Mouse (Mus musculus) forebrain, embryonic 10.5 days (tissue): ENCODE measurements around the gene Ccdc86. TPM values are rescaled to one million over a fixed set of nuclear protein-coding genes. Genes with fewer than 3 reads are reported as not detected.

Experiments used
- DNase-seq: peaks from one replicate; pipeline ENCODE4 v3.0.0-alpha.2; 2017; ENCODE audit warnings: low spot score; ENCODE audit errors: extremely low spot score
- H3K27ac ChIP-seq: fragments of 300-500 bp; sonication (generic); 2 replicates; pipeline ENCODE4 v1.5.1; 2016; ENCODE audit warnings: mild to moderate bottlenecking
- H3K27me3 ChIP-seq: fragments of 300-500 bp; sonication (generic); 2 replicates; pipeline ENCODE4 v1.6.1; 2016; ENCODE audit warnings: mild to moderate bottlenecking; ENCODE audit not compliant: poor library complexity, severe bottlenecking
- H3K36me3 ChIP-seq: fragments of 300-500 bp; sonication (generic); replicated peaks from 2 replicates; pipeline ENCODE4 v1.6.1; 2016; ENCODE audit warnings: mild to moderate bottlenecking, moderate library complexity
- H3K4me1 ChIP-seq: fragments of 300-500 bp; sonication (generic); 2 replicates; pipeline ENCODE4 v1.6.1; 2016
- H3K4me3 ChIP-seq: fragments of 300-500 bp; sonication (generic); 2 replicates; pipeline ENCODE4 v1.5.1; 2016; ENCODE audit warnings: mild to moderate bottlenecking, moderate library complexity
- H3K9me3 ChIP-seq: fragments of 300-500 bp; sonication (generic); 2 replicates; pipeline ENCODE4 v1.6.1; 2016; ENCODE audit warnings: mild to moderate bottlenecking, moderate library complexity
- WGBS: fragments of 180-500 bp; shearing (Covaris S2); methylation state at CpG from one replicate; pipeline ENCODE4 v1.1.7; 2016; 5-methylcytosine and 5-hydroxymethylcytosine counted together
- polyA plus RNA-seq: library from polyadenylated mRNA; unstranded; fragments of >200 nt; fragmentation: Nextera tagmentation; extraction: Ambion mirVana; gene quantifications from 2 replicates; pipeline ENCODE4 v1.2.1, GENCODE M21; 2016

Gene Ccdc86
- polyA plus RNA-seq, 1 experiment from 2014 or later: 45.0 TPM

DNA sequence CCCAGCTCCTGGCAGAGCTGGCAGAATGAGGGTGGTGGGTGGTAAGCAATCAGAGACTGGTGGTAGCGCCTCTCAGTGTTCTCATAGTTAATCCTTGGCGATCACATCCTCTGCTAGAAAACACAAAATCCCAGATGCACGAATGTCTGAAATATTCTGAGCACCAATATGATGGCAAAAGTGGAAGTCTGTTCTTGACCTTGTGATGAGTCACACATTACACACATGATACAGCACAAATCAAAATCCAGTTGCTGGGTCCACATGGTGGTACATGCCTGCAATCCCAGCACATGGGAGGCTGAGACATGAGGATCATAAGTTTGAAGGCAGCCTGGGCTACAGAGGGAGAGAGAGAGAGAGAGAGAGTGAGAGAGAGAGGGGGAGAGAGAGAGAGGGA, 28.0 kb downstream of the Ccdc86 start:
- no peak overlapping the region for H3K27ac ChIP-seq
- H3K36me3 ChIP-seq: no peaks in the 10 kb centered on the region
- DNase-seq: no peak
- WGBS: 78% methylated on average over 3 of the region's 3 CpGs
- peaks cover 12% of the 10 kb centered on the region for H3K4me1 ChIP-seq
- H3K9me3 ChIP-seq: no peaks in the 10 kb centered on the region
- no peaks in the 10 kb centered on the region for H3K27me3 ChIP-seq
- no peak overlapping the region for H3K4me3 ChIP-seq

DNA sequence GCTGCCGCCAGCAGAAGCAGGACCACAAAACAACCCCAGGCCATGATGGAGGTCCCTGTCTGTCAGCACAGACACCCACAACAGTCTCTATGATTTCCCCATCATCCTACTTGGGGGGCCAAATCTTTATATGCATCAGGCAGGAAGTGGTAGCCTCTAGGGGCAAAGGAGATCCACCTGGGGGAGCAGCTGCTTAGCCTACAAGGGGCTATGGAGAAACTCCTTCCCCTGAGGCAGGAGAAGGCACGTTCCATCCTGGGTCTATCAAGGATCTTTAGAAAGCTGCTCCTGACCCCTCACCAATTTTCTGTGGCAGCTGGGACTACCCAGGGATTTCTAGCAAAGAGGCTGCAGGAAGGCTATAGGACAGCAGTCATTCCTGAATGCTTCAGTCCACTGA, 28.5 kb downstream of the Ccdc86 start, which contains the start of gene Zp1:
Gene Zp1, minus strand, starts transcription at position 101 of the 400 bp plus-strand sequence.
- WGBS: 65% methylated on average over 2 of the region's 2 CpGs
- Histone ChIP-seq H3K27me3 (no peaks in the 10 kb centered on the region), H3K4me1 (peaks cover 6% of the 10 kb centered on the region), H3K9me3 (no peaks in the 10 kb centered on the region), H3K4me3 (no peak within 1 kb of the TSS), H3K36me3 (no peaks in the 10 kb centered on the region), H3K27ac (no peak within 1 kb of the TSS)
- DNase-seq: no peak

DNA sequence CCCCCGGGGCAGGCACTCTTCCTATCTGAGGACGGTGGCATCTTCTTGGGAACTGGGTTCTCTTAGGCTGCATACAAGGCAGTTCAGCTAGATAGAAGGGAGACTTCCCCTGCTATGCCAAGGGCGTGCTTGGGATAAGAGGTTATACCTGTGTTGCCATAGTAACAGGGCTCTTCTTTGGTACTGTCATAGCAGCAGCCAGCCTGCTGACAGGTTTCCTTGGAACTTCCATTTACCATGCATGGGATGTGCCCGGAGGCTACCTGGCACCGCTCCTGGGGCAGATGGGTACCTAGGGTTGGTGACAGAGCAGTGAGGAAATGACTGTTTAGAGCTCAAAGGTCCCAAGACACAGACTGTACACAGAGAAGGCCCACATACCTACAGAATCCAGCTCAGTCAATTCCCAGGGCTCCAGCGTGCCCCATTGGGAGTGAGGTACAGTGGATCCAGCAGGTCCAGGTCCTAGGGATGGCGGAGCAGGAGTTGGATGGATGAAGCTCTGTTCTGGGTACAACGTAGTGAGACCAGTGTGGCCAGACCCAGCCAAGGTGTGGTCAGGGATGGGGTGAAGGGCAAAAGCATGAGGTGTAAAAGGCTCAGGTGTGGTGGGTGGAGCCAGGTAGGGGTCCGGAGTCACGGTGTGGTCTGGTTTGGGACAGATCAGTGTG, 30.6 kb downstream of the Ccdc86 start:
- Histone ChIP-seq H3K4me1 (no peaks in the 10 kb centered on the region), H3K36me3 (no peaks in the 10 kb centered on the region), H3K27ac (no peak overlapping the region), H3K9me3 (no peaks in the 10 kb centered on the region), H3K27me3 (no peaks in the 10 kb centered on the region), H3K4me3 (no peak overlapping the region)
- no peak for DNase-seq
- 92% methylated on average over 10 of the region's 10 CpGs for WGBS

DNA sequence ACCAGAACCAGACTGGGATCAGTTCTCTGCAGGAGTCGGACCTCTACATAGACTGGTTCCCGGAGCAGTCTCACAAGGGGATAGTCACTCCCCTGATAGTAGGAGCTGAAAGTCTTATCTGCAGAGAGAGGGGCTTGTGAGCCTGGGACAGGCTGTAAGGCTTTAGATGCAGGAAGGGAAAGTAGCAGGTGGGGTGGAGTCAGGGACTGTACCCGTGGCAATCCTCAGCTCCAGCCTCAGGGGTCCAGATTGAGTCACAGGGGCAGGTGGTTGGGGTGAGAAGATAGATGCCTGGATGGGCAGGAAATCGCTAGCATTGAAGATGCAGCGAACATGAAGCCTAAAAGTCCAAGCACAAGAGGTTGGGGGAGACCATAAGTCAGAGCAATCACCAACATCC, 32.6 kb downstream of the Ccdc86 start:
- Histone ChIP-seq H3K27me3 (no peaks in the 10 kb centered on the region), H3K36me3 (no peaks in the 10 kb centered on the region), H3K27ac (no peak overlapping the region), H3K9me3 (no peaks in the 10 kb centered on the region), H3K4me1 (no peaks in the 10 kb centered on the region), H3K4me3 (no peak overlapping the region)
- 73% methylated on average over 5 of the region's 5 CpGs for WGBS
- DNase-seq: no peak

DNA sequence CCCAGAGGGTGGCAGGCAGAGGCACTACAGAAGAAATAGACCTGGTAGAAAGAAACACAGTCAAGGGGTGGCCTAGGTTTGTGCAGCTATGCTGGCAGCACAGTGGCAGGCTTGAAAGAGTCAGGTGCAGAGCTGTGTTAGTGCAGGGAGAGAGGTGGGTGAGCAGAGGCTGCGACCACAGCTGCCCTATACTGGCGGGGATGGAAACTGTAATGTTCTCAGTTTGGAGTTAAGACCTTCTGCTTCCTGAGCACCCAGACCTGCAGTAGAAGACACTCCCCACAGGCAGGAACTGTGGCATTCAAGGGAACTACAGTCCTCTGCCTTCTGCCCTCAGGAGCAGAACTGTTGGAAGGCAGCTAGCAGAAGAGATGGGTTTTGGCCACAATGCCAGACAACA, 34.2 kb downstream of the Ccdc86 start:
- H3K4me1 ChIP-seq: no peaks in the 10 kb centered on the region
- H3K36me3 ChIP-seq: no peaks in the 10 kb centered on the region
- H3K9me3 ChIP-seq: no peaks in the 10 kb centered on the region
- 80% methylated on average over 2 of the region's 2 CpGs for WGBS
- H3K27ac ChIP-seq: no peak overlapping the region
- no peaks in the 10 kb centered on the region for H3K27me3 ChIP-seq
- H3K4me3 ChIP-seq: no peak overlapping the region
- no peak for DNase-seq

DNA sequence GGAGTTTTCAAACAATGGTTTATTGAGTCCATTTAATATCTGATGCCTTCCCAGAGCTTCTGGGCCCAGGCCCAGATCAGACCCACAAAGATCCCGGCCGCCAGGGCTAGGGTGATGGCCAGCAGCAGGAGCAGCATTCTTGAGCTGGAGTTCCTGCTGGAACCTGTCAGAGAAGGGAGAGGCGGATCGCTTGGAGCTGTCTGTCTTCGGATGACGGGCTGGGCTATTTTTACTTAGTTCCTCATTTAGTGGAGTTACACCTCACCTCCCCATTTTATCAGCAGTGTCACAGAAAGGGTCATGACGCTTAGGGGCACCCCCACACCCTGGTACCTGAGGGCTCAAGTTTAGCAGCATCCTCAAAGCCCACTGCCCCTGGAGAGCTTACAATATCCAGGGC, 34.8 kb downstream of the Ccdc86 start:
- Histone ChIP-seq H3K27ac (no peak overlapping the region), H3K36me3 (peaks cover under 1% of the 10 kb centered on the region; the same call in 1 of the 2 replicates), H3K27me3 (no peaks in the 10 kb centered on the region), H3K4me1 (no peaks in the 10 kb centered on the region), H3K4me3 (no peak overlapping the region), H3K9me3 (no peaks in the 10 kb centered on the region)
- DNase-seq: no peak
- WGBS: 81% methylated on average over 7 of the region's 7 CpGs

DNA sequence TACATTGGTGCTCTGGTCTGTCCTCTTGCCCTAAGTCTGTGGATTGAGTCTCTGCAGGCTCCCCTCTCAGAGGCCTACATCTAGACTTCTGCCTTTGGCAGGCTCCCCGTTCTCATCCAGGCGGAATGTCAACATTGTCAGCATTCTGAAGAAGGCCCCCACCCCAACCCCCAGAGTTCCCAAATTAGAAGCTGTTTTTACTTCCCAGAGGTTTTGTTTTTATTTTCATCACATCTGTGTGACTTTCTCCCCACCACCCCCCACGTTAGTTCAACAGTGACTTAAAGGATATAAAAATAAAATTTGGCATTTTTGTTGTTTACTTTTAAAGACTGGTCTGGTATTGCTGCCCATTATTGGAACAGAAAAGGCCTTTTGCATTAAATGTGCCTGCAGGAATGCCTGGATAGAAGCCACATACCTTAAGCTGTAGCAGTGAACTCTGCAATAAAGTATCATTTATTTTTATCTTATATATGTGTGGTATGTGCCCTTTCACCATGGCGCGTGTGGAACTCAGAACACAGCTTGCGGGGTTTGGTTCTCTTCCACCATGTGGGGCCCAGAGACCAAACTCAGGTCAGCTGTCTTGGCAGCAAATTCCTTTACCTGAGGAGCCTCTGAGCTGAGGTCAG, 39.9 kb downstream of the Ccdc86 start:
- 90% methylated on average over 6 of the region's 6 CpGs for WGBS
- H3K36me3 ChIP-seq: peaks cover 50% of the 10 kb centered on the region

DNA sequence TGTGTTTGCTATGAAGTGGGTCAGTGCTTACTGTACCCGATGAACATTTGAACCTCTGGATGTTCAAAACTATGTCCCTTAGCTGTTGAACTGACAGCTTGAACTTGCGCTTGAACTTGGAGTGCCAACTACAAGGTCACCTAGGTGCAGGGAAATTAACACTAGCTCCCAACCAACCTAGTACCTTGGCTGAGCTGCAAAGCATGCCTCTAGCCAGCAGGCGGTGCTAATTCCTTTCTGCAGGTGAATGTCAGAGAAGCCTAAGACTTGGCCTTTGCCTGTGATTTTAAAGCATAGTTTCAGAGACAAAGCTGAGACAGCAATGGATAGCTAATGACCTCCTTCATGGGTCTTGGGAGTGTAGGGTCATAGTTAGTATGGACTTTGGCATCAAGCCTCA, 41.2 kb downstream of the Ccdc86 start:
- DNase-seq: peak; percentile 50
- 61% methylated on average over 3 of the region's 3 CpGs for WGBS

More for the DNA sequence above, 39.9 kb downstream of the Ccdc86 start:
- no peak overlapping the region for H3K4me3 ChIP-seq
- H3K27me3 ChIP-seq: no peaks in the 10 kb centered on the region
- no peak overlapping the region for H3K27ac ChIP-seq
- H3K4me1 ChIP-seq: no peaks in the 10 kb centered on the region
- no peaks in the 10 kb centered on the region for H3K9me3 ChIP-seq
- no peak for DNase-seq

DNA sequence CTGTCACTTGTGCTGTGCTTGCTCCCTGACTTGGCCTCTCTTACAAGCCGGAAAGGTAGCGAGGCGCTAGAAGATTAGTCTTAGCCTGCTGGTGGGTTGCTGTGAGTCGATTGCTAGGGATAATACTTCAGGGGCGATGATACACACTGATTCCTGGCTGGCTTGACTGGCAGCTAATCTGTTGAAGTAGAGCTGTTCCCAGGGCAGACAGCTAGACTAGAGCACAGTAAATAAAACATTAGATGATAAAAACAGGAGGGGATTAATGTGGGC, 43.4 kb downstream of the Ccdc86 start:
- no peak overlapping the region for H3K4me3 ChIP-seq
- H3K27me3 ChIP-seq: no peaks in the 10 kb centered on the region
- H3K27ac ChIP-seq: no peak overlapping the region
- DNase-seq: no peak
- WGBS: 90% methylated on average over 5 of the region's 5 CpGs
- H3K4me1 ChIP-seq: no peaks in the 10 kb centered on the region
- H3K36me3 ChIP-seq: peaks cover 86% of the 10 kb centered on the region
- H3K9me3 ChIP-seq: no peaks in the 10 kb centered on the region

More for the DNA sequence above, 41.2 kb downstream of the Ccdc86 start:
- Histone ChIP-seq H3K9me3 (no peaks in the 10 kb centered on the region), H3K27me3 (no peaks in the 10 kb centered on the region), H3K36me3 (peaks cover 63% of the 10 kb centered on the region), H3K27ac (no peak overlapping the region), H3K4me3 (no peak overlapping the region), H3K4me1 (no peaks in the 10 kb centered on the region)

DNA sequence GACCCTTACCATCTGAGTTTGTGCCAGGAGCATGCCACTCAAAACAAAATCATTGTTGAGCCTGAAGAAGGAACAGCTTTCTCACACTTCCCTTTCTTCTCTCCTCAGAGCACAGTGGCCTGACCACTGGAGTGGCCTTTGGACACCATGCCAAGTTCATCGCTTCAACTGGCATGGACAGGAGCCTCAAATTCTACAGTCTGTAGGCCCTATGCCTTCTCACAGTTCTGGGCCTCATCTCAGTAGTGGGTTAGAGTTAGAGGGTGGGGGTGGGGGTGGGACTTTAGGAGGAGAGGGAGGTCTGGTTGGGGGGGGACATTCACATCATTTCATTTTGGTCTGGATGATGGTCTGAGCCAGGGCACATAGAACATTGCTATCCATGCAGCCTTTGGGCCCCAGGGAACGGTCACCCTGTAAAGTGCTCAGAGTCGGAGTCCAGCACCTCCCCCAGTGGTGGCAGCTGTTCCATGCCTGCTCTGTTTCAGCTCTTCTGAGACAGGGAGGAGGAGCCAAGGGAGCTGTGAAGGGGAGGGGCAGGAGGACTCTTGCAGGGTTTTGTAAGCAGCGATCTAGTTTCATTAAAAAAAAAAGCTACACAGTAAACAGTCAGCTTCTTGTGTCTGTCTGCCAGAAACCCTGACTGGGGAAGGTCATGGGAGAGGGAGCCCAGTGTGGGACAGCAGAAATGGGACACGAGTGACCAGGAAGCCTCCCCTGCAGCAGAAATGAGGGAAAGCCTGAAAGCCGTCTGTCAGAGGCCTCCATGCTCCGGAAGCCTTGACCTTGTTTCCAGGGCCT, 43.9 kb downstream of the Ccdc86 start:
- DNase-seq: no peak
- peaks cover 91% of the 10 kb centered on the region for H3K36me3 ChIP-seq

DNA sequence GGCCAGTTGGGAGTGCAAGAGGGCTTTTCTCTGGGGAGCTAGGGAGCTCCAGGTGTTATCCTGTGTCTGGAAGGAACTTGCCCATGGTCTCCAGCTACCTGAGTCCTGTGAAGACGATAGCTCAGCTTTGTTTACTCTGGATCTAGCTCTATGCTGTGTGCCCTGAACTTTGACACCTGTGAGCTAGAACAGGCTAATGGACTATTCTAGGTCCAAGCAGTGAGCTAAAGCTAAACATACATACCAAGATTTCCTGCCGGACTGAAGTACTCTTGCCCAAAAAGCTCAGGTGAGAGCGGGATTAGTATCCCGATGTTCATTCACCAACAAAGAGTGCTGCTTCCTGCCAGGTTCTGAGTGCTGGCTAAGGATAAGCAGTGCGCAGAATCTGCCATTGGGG, 44.6 kb downstream of the Ccdc86 start:
- peaks cover 97% of the 10 kb centered on the region for H3K36me3 ChIP-seq

More for the DNA sequence above, 43.9 kb downstream of the Ccdc86 start:
- Histone ChIP-seq H3K9me3 (no peaks in the 10 kb centered on the region), H3K4me1 (no peaks in the 10 kb centered on the region), H3K27ac (no peak overlapping the region), H3K4me3 (no peak overlapping the region), H3K27me3 (no peaks in the 10 kb centered on the region)
- 80% methylated on average over 7 of the region's 7 CpGs for WGBS

DNA sequence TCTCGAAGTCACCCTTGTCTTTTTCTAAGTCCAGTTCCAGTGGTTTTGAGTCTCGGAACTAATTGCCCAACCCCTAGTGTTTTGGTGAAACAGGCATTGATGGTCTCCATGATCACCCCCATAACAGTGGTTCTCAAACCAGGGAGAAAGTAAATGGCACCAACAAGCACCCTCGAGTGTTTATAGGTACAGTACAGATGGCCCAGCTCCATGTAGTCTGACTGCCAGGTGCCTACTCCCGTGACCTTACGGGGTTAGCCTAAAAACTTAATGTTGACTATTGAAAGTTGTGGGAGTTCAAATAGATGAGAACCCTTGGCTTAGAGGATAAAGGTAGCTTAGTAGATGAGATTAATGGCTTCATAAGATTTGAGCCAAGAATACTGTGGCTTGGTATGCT, 48.0 kb downstream of the Ccdc86 start:
- no peak for DNase-seq
- Histone ChIP-seq H3K27ac (no peak overlapping the region), H3K4me1 (peaks cover 16% of the 10 kb centered on the region), H3K36me3 (peaks cover 92% of the 10 kb centered on the region), H3K9me3 (no peaks in the 10 kb centered on the region), H3K27me3 (no peaks in the 10 kb centered on the region), H3K4me3 (no peak overlapping the region)
- 96% methylated on average over 5 of the region's 5 CpGs for whole genome bisulfite sequencing

More for the DNA sequence above, 44.6 kb downstream of the Ccdc86 start:
- DNase-seq: no peak
- H3K9me3 ChIP-seq: no peaks in the 10 kb centered on the region
- 93% methylated on average over 5 of the region's 5 CpGs for WGBS
- no peak overlapping the region for H3K27ac ChIP-seq
- H3K27me3 ChIP-seq: no peaks in the 10 kb centered on the region
- H3K4me3 ChIP-seq: no peak overlapping the region
- H3K4me1 ChIP-seq: no peaks in the 10 kb centered on the region

DNA sequence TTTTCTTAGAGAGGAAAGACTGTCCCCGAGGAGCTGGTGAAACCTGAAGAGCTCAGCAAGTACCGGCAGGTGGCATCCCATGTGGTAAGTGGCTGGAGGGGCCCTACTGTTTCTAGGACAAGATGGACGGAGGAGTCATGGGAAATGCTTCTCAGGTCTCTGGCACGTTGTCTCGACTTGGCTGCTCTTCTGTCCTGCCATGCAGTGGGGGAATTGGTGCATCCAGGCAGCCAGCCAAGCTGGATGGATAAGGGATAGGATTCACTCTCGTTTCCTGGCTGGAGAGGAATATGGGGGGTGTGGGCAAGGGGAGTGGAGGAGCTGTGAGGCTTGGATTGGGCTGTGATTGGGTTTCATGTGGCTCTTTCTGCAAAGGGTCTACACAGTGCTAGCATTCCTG, 48.8 kb downstream of the Ccdc86 start:
- Histone ChIP-seq H3K27me3 (no peaks in the 10 kb centered on the region), H3K9me3 (no peaks in the 10 kb centered on the region), H3K36me3 (peaks cover 84% of the 10 kb centered on the region), H3K4me1 (peaks cover 19% of the 10 kb centered on the region), H3K4me3 (no peak overlapping the region), H3K27ac (no peak overlapping the region)
- 87% methylated on average over 6 of the region's 6 CpGs for WGBS
- no peak for DNase-seq
